In genomic region chr13:93128961-93129360, GRCm38 (mm10) we compare ENCODE assay signal across 17 mouse cellular contexts. TPM values are rescaled to one million over a fixed set of nuclear protein-coding genes. Genes with fewer than 3 reads are reported as not detected.
DNase-seq lines count a peak whose midpoint lies in the region; ATAC-seq and TF ChIP-seq lines count a peak whose summit lies in the region.
"Had no signal": no experiment of that assay in that cellular context is flagged by ENCODE, and none has a peak within 500 bp of the region (broad histone marks: within the 10 kb centered on the region; RNA-seq: fewer than 3 reads in every experiment).

No protein-coding gene starts in this region.

- ATAC-seq in hindbrain, embryonic 15.5 days (ENCODE audit: low FRiP score, low read depth), result peak; percentile 69; the same call in 1 of the 2 replicates
- ATAC-seq in midbrain, embryonic 16.5 days, result peak; percentile 67; the same call in 1 of the 2 replicates
- ATAC-seq: liver, embryonic 12.5 days had no signal

- H3K27ac ChIP-seq in gastrocnemius, adult 2 months, result peak overlapping the region; percentile 56
- H3K27ac ChIP-seq in hindbrain, embryonic 15.5 days (replicated peaks), result no peak overlapping the region
- H3K27ac ChIP-seq in midbrain, embryonic 16.5 days (ENCODE audit: low read length), result no peak overlapping the region
- H3K27ac ChIP-seq: forebrain, embryonic 12.5 days; heart, adult 2 months; liver, embryonic 12.5 days; lung, embryonic 15.5 days; macrophage had no signal

- 41% methylated on average over 5 of the region's 5 CpGs for WGBS in hindbrain, embryonic 15.5 days
- 39% methylated on average over 5 of the region's 5 CpGs for WGBS in midbrain, embryonic 16.5 days

- no peak for DNase-seq in gastrocnemius, adult 2 months
- DNase-seq in gastrocnemius, adult 8-10 months (ENCODE audit: low spot score in 2 of 2), result no peak
- peak; percentile 46 for DNase-seq in brain, embryonic 14.5 days (ENCODE audit: low read depth)
- DNase-seq in adipocyte (ENCODE audit: low spot score), result no peak
- DNase-seq in thymus, postnatal 25 days, result no peak
- DNase-seq: adrenal gland, postnatal 36 days; B cell, adult 2 months; cerebellum, adult 8-10 months; heart, adult 2 months; kidney, adult 9 months; kidney, postnatal 36 days had no signal

- TF ChIP-seq POLR2A in brain, embryonic 14.5 days (IDR thresholded peaks at IDR 0.05; ENCODE audit: borderline replicate concordance, extremely low read depth, insufficient read depth, insufficient read length, poor library complexity, severe bottlenecking), result no peak

- H3K4me2 ChIP-seq in hindbrain, embryonic 15.5 days, result no peak overlapping the region
- no peak overlapping the region for H3K4me2 ChIP-seq in midbrain, embryonic 16.5 days (ENCODE audit: low read length)
- H3K4me2 ChIP-seq: forebrain, embryonic 12.5 days; liver, embryonic 12.5 days; lung, embryonic 15.5 days had no signal

- 0 out of 2 replicates have a peak, but pooled peaks cover 4% of the 10 kb centered on the region for H3K4me1 ChIP-seq in hindbrain, embryonic 15.5 days (replicated peaks)
- no peaks in the 10 kb centered on the region for H3K4me1 ChIP-seq in midbrain, embryonic 16.5 days (ENCODE audit: control insufficient read depth, insufficient read depth, low read length)
- H3K4me1 ChIP-seq: liver, embryonic 12.5 days; lung, embryonic 15.5 days had no signal

- no peak for TF ChIP-seq CTCF in gastrocnemius, adult 2 months (IDR thresholded peaks at IDR 0.05)
- no peak for TF ChIP-seq CTCF in brain, embryonic 14.5 days (IDR thresholded peaks at IDR 0.05; ENCODE audit: borderline replicate concordance, extremely low read depth, insufficient read depth, insufficient read length)

- H3K9ac ChIP-seq in hindbrain, embryonic 15.5 days, result no peak overlapping the region
- H3K9ac ChIP-seq in midbrain, embryonic 16.5 days (ENCODE audit: low read depth, low read length), result no peak overlapping the region
- H3K9ac ChIP-seq: forebrain, embryonic 12.5 days; liver, embryonic 12.5 days; lung, embryonic 15.5 days had no signal

- intact Hi-C loops in gastrocnemius, adult 2 months (cut with DNase I), result no loop called here

- no peaks in the 10 kb centered on the region for H3K27me3 ChIP-seq in hindbrain, embryonic 15.5 days
- H3K27me3 ChIP-seq in midbrain, embryonic 16.5 days (ENCODE audit: control insufficient read depth, insufficient read depth, low read depth, low read length), result no peaks in the 10 kb centered on the region
- H3K27me3 ChIP-seq: forebrain, embryonic 12.5 days; liver, embryonic 12.5 days; lung, embryonic 15.5 days had no signal

- H3K4me3 ChIP-seq in gastrocnemius, adult 2 months, result peak overlapping the region; percentile 37; the same call in 1 of the 2 replicates
- H3K4me3 ChIP-seq in hindbrain, embryonic 15.5 days, result no peak overlapping the region
- H3K4me3 ChIP-seq in midbrain, embryonic 16.5 days (ENCODE audit: low read depth, low read length), result no peak overlapping the region
- H3K4me3 ChIP-seq: forebrain, embryonic 12.5 days; heart, adult 2 months; liver, embryonic 12.5 days; lung, embryonic 15.5 days had no signal

- no peaks in the 10 kb centered on the region for H3K9me3 ChIP-seq in hindbrain, embryonic 15.5 days
- no peaks in the 10 kb centered on the region for H3K9me3 ChIP-seq in midbrain, embryonic 16.5 days (replicated peaks; ENCODE audit: control insufficient read depth, low read length, poor library complexity, severe bottlenecking)
- H3K9me3 ChIP-seq: forebrain, embryonic 12.5 days; liver, embryonic 12.5 days; lung, embryonic 15.5 days had no signal

- H3K36me3 ChIP-seq in hindbrain, embryonic 15.5 days, result no peaks in the 10 kb centered on the region
- H3K36me3 ChIP-seq in midbrain, embryonic 16.5 days (ENCODE audit: control insufficient read depth, insufficient read depth, low read length), result no peaks in the 10 kb centered on the region
- H3K36me3 ChIP-seq: forebrain, embryonic 12.5 days; liver, embryonic 12.5 days; lung, embryonic 15.5 days had no signal

RNA-seq across cellular contexts. Expression of gene Cmya5, which starts 15.6 kb away (rescaled TPM):
- total RNA-seq in gastrocnemius, adult 2 months (2021), result 1,000 to 10,000 TPM; 1,090 to 1,382 TPM
- 1,000 to 10,000 TPM; 1,379 to 2,047 (median 1,612) TPM for total RNA-seq in gastrocnemius, adult 8-10 months (2022)
- 0.11 and 0.30 TPM in 2 replicates for polyA plus RNA-seq in brain, embryonic 14.5 days (2012; rRNA removed)
- 0.20 and 0.22 TPM in 2 replicates for polyA plus RNA-seq in hindbrain, embryonic 15.5 days (2015; fragmentation: Nextera tagmentation; extraction: Ambion mirVana)
- polyA plus RNA-seq in midbrain, embryonic 16.5 days (2015; fragmentation: Nextera tagmentation; extraction: Ambion mirVana), result 0.07 and 0.15 TPM in 2 replicates
- polyA plus RNA-seq: liver, embryonic 12.5 days had no signal
